Mouse (Mus musculus): Measurements from ENCODE around the gene Cfap36. TPM values are rescaled to one million over a fixed set of nuclear protein-coding genes. Genes with fewer than 3 reads are reported as not detected.

The Cfap36 gene
- polyA plus RNA-seq (2012; rRNA removed; ENCODE audit: low replicate concordance) = 0.15 and 0.30 TPM in 2 replicates

DNA sequence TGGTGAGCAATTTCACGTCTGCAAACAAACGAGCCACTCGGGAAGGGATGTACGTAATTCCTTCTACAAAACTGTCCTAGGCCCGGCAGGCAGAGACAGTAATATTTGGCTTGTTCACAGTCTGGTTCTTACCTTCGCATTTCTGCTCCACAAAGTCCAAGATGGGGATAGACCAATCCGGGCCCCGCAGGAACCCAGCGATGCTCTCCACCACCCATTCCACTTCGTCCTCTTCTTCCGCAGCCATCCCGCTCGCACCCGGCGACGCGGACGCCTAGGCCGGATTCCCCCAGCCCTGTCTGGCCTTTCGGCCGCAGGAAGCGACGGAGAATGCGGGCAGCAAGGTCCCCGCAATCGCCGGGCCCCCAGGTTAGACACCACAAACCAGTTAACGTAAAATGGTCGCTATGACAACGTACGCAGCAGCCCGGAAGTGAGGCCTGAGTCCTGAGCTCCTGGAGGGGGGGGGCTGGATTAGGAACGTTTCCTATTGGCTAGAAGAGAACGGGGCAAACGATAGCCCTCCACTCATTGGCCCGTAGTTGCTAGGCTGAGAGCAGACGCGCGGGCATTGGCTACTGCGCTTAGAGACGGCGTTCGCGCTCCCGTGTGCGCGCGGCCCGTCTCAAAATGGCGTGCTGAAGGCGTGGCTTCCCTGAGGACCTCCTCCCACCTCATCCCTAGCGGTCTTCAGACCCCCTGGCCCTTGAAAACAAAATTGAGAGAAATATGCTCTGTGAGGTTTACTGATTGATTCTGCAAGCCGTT lies at the start of gene Cfap36:
Gene Cfap36, minus strand, starts transcription at position 527 of the 768 bp plus-strand sequence.

GRCm38 (mm10) chr11:29172563-29173124 lies 74.6 kb downstream of the Cfap36 start, which contains the start of gene Ppp4r3b:
Gene Ppp4r3b, plus strand, starts transcription at chr11:29172890.

Other genes with a start within 250 kb of the Cfap36 start
- 1.6 and 9.9 TPM in 2 replicates for gene Pnpt1, start 116.7 kb downstream of the Cfap36 start, polyA plus RNA-seq (2012; rRNA removed; ENCODE audit: low replicate concordance)
- gene Ppp4r3b, start 74.5 kb downstream of the Cfap36 start, polyA plus RNA-seq (2012; rRNA removed; ENCODE audit: low replicate concordance) = 2.6 and 2.9 TPM in 2 replicates
- gene Ccdc88a, start 126.2 kb upstream of the Cfap36 start, polyA plus RNA-seq (2012; rRNA removed; ENCODE audit: low replicate concordance) = 0.19 and 0.40 TPM in 2 replicates

Measured in duodenum, adult 2 months (tissue).